Mouse (Mus musculus) forebrain, embryonic 13.5 days (tissue): ENCODE measurements around the gene Me1. TPM values are rescaled to one million over a fixed set of nuclear protein-coding genes. Genes with fewer than 3 reads are reported as not detected.

ENCODE experiments used
- ATAC-seq: fragments of 200-750 bp; cut with Nextera tagmentation; 2 replicates; pipeline ENCODE4 v1.8.0; 2017
- H3K27ac ChIP-seq: fragments of 300-500 bp; sonication (generic); 2 replicates; pipeline ENCODE4 v1.5.1; 2015; ENCODE audit warnings: inconsistent platforms, mild to moderate bottlenecking, moderate library complexity
- H3K27me3 ChIP-seq: fragments of 300-500 bp; sonication (generic); 2 replicates; pipeline ENCODE4 v1.6.1; 2015; ENCODE audit warnings: mild to moderate bottlenecking, inconsistent platforms
- H3K36me3 ChIP-seq: fragments of 300-500 bp; sonication (generic); 2 replicates; pipeline ENCODE4 v1.6.1; 2015; ENCODE audit warnings: mild to moderate bottlenecking, inconsistent platforms; ENCODE audit not compliant: poor library complexity, severe bottlenecking
- H3K4me1 ChIP-seq: fragments of 300-500 bp; sonication (generic); 2 replicates; pipeline ENCODE4 v1.6.1; 2015; ENCODE audit warnings: inconsistent platforms
- H3K4me2 ChIP-seq: fragments of 300-500 bp; sonication (generic); 2 replicates; pipeline ENCODE4 v1.6.1; 2015; ENCODE audit warnings: inconsistent platforms, mild to moderate bottlenecking, moderate library complexity
- H3K4me3 ChIP-seq: fragments of 300-500 bp; sonication (generic); 2 replicates; pipeline ENCODE4 v1.5.1; 2015; ENCODE audit warnings: mild to moderate bottlenecking, inconsistent platforms
- H3K9ac ChIP-seq: fragments of 300-500 bp; sonication (generic); 2 replicates; pipeline ENCODE4 v1.6.1; 2015; ENCODE audit warnings: mild to moderate bottlenecking, inconsistent platforms
- H3K9me3 ChIP-seq: fragments of 300-500 bp; sonication (generic); replicated peaks from 2 replicates; pipeline ENCODE4 v1.6.1; 2016; ENCODE audit warnings: inconsistent platforms
- WGBS: fragments of 180-500 bp; shearing (Covaris S2); methylation state at CpG from one replicate; pipeline ENCODE4 v1.1.7; 2015; 5-methylcytosine and 5-hydroxymethylcytosine counted together
- polyA plus RNA-seq: library from polyadenylated mRNA; unstranded; fragments of >200 nt; fragmentation: Nextera tagmentation; extraction: Ambion mirVana; gene quantifications from 2 replicates; pipeline ENCODE4 v1.2.1, GENCODE M21; 2015

The Me1 gene
- polyA plus RNA-seq, 1 experiment from 2014 or later = 9.5 TPM

DNA sequence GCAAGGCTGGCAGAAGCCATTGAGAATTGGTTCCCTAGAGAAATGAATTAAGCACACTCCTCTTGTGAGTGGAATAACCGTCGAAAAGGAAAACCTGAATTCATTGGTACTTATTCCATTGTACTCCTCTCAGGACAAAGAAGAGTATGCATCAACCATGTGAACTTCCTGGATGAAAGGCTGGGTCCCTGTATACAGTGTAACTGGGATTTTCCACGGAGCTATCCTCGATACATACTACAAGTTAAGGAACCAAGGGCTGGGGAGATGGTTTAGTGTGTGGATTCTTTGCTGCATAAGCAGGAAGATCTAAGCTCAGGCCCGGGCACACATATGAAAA lies 30.6 kb upstream of the Me1 start:
- ATAC-seq = peak; percentile 61
- Histone ChIP-seq H3K4me1 (peaks cover 10% of the 10 kb centered on the region), H3K27ac (peak overlapping the region; percentile 68; the same call in 1 of the 2 replicates), H3K4me2 (peak overlapping the region; percentile 3; the same call in 1 of the 2 replicates), H3K9ac (no peak overlapping the region), H3K4me3 (no peak overlapping the region), H3K9me3 (no peaks in the 10 kb centered on the region), H3K27me3 (no peaks in the 10 kb centered on the region), H3K36me3 (no peaks in the 10 kb centered on the region)
- 65% methylated on average over 5 of the region's 5 CpGs for WGBS

DNA sequence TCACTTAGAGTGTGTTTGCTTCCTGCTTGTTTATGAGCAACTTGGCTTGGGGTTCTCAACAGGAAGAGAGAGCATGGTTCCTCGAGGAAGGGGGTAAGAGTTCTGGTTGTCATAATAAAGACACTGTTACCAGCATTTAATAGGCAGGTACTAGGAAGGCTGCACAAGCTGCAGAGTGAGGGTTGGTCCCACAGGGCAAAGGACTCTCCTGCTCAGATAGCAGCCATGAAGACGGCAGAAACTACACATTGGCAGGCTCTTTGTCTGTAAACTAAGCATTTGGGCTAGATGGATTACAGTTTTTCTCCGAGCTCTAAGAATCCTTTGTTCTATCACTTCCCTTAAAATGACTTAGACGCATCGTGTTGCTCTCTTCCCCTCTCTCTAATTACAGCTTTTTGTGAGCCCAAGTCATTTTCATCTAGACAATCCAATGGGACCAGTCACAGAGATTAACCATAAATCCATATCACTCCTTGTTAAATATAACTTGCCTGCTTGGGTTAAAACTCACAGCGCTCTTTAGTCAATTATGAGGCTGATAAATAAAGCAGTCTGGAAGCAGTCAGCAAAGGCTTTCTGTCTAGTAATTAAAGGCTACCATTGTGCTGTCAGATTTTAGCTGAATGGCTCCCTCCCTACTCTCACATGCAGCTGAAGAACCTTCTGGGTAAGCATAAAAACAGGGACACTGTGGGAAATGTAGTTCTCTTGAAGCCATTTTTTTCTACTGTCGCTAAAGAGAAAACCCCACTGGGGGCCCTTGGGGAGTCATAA lies 30.0 kb upstream of the Me1 start:
- Histone ChIP-seq H3K27me3 (no peaks in the 10 kb centered on the region), H3K27ac (peak overlapping the region; percentile 68), H3K4me2 (peak overlapping the region; percentile 3; the same call in 1 of the 2 replicates), H3K9ac (no peak overlapping the region), H3K4me3 (no peak overlapping the region), H3K4me1 (peaks cover 10% of the 10 kb centered on the region), H3K36me3 (no peaks in the 10 kb centered on the region), H3K9me3 (no peaks in the 10 kb centered on the region)
- ATAC-seq = peak; percentile 89
- 17% methylated on average over 7 of the region's 7 CpGs for WGBS

DNA sequence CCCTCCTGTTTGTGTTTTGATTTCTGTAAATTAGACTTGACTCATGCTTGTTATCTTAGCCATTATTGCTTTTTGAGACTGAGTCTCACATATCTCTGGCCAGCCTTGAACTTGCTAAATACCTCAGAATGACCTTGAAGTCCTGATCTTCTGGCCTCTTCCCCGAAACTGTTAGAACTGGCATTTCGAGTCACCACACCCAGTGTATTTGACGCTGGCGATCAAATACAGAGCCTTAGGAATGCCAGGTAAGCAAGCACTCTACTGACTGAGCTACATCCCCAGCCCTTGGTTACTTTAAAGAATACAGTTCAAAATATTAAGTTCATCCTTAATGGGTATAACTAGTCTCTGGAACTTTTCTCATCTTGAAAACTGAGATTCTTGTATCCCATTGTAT lies 29.3 kb upstream of the Me1 start:
- no peak overlapping the region for H3K4me2 ChIP-seq
- 0 out of 2 replicates have a peak, but pooled peaks have one; percentile 3 for ATAC-seq
- no peaks in the 10 kb centered on the region for H3K36me3 ChIP-seq
- no peaks in the 10 kb centered on the region for H3K27me3 ChIP-seq
- WGBS = 93% methylated on average over 4 of the region's 4 CpGs
- H3K4me3 ChIP-seq = no peak overlapping the region
- no peaks in the 10 kb centered on the region for H3K9me3 ChIP-seq
- peak overlapping the region; percentile 68; the same call in 1 of the 2 replicates for H3K27ac ChIP-seq
- H3K4me1 ChIP-seq = peaks cover 10% of the 10 kb centered on the region
- no peak overlapping the region for H3K9ac ChIP-seq

DNA sequence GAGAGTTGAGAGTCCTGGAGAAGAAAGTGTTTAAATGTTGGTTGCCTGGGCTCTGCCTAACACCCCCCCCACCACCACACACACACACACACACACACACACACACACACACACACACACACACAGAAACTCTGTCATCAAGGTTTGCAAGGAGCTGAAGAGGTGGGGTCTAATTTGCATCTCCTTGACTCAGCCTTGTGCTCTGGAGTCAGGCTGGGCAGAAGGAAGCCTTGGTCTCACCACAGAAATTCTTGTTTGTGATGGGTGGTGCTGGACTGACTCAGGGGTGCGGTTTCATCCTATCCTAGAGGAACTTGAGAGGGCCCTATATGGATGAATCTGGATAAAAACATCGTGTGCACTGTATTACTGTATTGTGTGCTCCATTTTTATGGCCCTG lies 25.0 kb upstream of the Me1 start:
- Histone ChIP-seq H3K9ac (no peak overlapping the region), H3K9me3 (no peaks in the 10 kb centered on the region), H3K4me3 (no peak overlapping the region), H3K27me3 (no peaks in the 10 kb centered on the region), H3K4me1 (peaks cover under 1% of the 10 kb centered on the region; the same call in 1 of the 2 replicates), H3K27ac (no peak overlapping the region), H3K36me3 (no peaks in the 10 kb centered on the region), H3K4me2 (no peak overlapping the region)
- ATAC-seq = no peak
- 83% methylated on average over 2 of the region's 2 CpGs for WGBS

DNA sequence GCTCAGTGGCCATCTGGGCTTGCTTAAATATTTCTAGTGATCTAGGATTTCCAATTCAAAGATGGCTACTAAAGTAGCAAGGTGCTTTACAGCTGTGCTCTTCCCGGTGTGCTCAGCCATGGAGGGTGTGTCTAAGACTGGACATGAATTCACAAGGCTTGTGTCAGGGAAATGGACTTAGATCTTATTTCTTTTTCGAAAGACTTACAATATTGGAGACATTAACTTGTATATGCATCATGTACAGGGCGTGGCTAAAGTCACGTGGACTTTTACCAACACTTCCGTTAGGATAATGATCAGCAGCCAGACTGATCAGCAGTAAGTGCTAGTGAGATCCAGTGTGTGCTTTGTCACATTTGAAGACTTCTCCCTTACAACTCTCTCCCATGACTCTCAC lies 24.5 kb upstream of the Me1 start:
- no peak overlapping the region for H3K4me2 ChIP-seq
- no peaks in the 10 kb centered on the region for H3K36me3 ChIP-seq
- no peak overlapping the region for H3K27ac ChIP-seq
- WGBS = 90% methylated on average over 5 of the region's 5 CpGs
- no peak overlapping the region for H3K9ac ChIP-seq
- ATAC-seq = no peak
- no peak overlapping the region for H3K4me3 ChIP-seq
- no peaks in the 10 kb centered on the region for H3K9me3 ChIP-seq
- no peaks in the 10 kb centered on the region for H3K27me3 ChIP-seq
- no peaks in the 10 kb centered on the region for H3K4me1 ChIP-seq

DNA sequence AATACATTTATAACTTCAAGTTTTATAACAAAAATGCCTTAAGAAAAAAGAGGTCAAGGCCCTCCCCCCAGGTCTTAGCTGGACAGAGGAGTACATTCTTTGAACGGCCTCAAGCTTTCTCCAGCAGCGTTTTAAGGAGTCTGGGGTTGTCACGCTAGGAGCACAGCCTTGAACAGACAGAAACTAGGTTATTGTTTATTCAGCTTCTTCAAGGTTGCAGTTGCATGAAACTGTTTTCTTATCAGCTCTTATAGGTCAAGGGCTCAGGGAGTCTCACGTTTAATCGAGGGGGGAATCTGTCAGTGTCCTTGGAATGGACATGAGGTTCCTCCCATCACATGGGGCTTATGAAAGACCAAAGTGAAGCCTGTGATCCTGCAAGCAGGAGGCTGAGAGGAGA lies 21.4 kb upstream of the Me1 start:
- Histone ChIP-seq H3K36me3 (no peaks in the 10 kb centered on the region), H3K27me3 (no peaks in the 10 kb centered on the region), H3K9ac (no peak overlapping the region), H3K4me3 (no peak overlapping the region), H3K4me1 (no peaks in the 10 kb centered on the region), H3K27ac (no peak overlapping the region), H3K9me3 (no peaks in the 10 kb centered on the region), H3K4me2 (no peak overlapping the region)
- no peak for ATAC-seq
- WGBS = 77% methylated on average over 5 of the region's 5 CpGs

DNA sequence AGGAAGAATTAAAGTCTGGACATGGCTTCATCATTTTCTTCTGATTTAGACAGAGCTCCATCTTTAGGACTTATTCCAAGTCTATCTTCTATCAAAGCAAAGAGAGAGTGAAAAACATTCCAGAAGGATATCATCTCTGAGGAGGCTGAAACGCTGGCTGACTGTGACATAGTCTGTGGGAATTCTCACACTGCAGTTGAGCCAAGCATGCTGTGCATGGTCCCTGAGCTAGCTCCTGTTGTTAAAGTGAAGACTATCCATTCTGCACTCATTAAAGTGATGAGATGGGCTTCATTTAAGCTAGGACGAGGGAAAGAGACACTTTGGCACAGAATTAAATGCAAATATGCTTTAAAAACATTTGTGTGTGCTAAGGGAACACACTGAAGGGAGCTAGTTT lies 20.8 kb upstream of the Me1 start:
- Histone ChIP-seq H3K4me3 (no peak overlapping the region), H3K27me3 (no peaks in the 10 kb centered on the region), H3K9ac (no peak overlapping the region), H3K9me3 (no peaks in the 10 kb centered on the region), H3K27ac (no peak overlapping the region), H3K4me2 (no peak overlapping the region), H3K36me3 (no peaks in the 10 kb centered on the region), H3K4me1 (no peaks in the 10 kb centered on the region)
- WGBS = 61% methylated on average over 2 of the region's 2 CpGs
- ATAC-seq = no peak

DNA sequence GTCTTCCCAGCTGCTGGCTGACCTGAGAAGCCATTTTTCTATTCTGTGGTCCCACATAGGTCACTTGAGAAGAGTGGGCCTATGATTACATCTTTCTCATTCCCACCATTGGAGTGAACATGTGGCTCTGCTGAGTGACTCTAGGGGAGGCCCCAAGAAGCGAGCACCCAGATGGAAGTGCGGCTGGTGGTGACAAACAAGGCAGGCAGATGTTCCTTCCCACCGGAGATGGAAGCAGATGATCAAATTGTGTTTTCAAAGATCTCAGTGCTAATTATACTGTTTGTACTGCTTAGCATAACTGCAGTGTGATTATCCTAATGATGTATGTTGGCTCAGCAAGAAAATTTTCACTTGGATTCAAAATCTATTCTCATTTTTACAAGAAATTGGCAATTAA lies 18.3 kb upstream of the Me1 start:
- no peaks in the 10 kb centered on the region for H3K27me3 ChIP-seq
- no peak overlapping the region for H3K4me3 ChIP-seq
- peak; percentile 79 for ATAC-seq
- no peak overlapping the region for H3K27ac ChIP-seq
- no peaks in the 10 kb centered on the region for H3K4me1 ChIP-seq
- 67% methylated on average over 3 of the region's 3 CpGs for WGBS
- H3K9ac ChIP-seq = no peak overlapping the region
- H3K36me3 ChIP-seq = no peaks in the 10 kb centered on the region
- H3K9me3 ChIP-seq = no peaks in the 10 kb centered on the region
- H3K4me2 ChIP-seq = no peak overlapping the region

DNA sequence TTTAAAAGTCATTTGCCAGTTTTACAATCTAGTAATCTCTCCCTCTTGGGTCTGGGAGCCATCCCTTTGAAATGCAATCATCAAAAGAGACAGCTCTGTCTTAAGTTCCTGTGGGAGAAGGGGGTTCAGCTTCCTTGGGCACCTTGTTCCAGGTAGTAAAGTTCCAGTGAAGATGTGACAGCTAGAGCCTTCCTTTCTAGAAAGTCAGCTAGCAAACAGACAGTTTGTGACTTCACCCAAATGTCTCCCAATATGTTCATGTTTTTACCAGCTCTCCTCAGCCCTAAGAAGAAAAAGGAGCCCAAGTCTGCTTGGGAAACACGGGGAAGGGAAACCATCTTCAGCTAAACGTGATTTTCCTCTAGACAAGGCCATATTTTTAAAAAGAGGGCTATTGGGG lies 16.9 kb upstream of the Me1 start:
- Histone ChIP-seq H3K4me3 (no peak overlapping the region), H3K4me1 (no peaks in the 10 kb centered on the region), H3K9ac (no peak overlapping the region), H3K27ac (no peak overlapping the region), H3K4me2 (no peak overlapping the region), H3K36me3 (no peaks in the 10 kb centered on the region), H3K9me3 (no peaks in the 10 kb centered on the region), H3K27me3 (no peaks in the 10 kb centered on the region)
- 73% methylated on average over 2 of the region's 2 CpGs for WGBS
- ATAC-seq = no peak

DNA sequence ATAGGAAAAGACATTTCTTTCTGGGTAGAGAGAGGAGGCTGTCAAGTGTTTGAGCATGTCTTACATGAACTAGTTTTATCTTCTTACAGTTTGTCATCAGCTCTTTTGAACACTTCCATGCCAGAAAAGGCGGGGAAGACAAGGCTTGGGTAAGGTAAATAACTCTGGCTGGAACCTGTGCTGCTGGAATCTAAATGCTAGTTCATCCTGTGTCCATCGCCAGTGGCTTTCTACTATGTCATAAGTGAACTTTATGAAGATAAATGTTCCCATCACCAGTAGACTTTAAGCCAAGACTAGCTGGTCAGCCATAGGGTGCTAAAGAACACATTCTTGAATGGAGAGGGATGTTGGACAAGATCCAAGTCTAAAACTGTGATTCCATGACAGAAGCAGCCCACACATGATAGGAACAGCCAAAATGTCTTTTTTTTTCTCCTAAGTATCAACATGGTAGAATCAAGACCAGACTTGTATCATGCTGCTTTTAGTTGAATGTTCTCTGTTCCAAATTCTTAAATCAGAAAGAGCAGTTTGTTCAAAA lies 14.4 kb upstream of the Me1 start:
- Histone ChIP-seq H3K36me3 (no peaks in the 10 kb centered on the region), H3K27me3 (no peaks in the 10 kb centered on the region), H3K9ac (no peak overlapping the region), H3K9me3 (no peaks in the 10 kb centered on the region), H3K4me2 (no peak overlapping the region), H3K4me3 (no peak overlapping the region), H3K4me1 (no peaks in the 10 kb centered on the region), H3K27ac (no peak overlapping the region)
- ATAC-seq = no peak
- WGBS = 89% methylated on average over 2 of the region's 2 CpGs

DNA sequence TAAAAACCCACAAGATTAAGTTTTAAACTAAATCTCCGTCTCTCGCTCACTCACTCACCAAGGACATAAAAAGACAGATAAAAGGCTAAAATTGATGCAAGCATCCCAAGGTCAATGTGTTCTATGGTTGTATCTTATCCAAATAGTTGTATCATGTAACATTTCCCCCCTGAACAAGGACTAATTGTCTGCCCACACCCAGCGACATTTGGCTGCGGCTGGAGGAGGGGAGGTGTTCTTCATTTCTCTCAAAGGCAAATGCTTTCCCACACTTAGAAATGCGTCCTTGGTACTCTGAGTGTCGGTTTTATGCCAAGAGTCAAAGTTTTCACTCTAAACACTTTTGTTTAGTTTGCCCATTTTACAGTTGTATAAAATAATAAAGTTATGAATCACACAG lies 13.2 kb upstream of the Me1 start:
- H3K9ac ChIP-seq = no peak overlapping the region
- H3K4me3 ChIP-seq = no peak overlapping the region
- H3K9me3 ChIP-seq = no peaks in the 10 kb centered on the region
- H3K36me3 ChIP-seq = no peaks in the 10 kb centered on the region
- H3K27ac ChIP-seq = no peak overlapping the region
- 80% methylated on average over 6 of the region's 6 CpGs for WGBS
- no peaks in the 10 kb centered on the region for H3K27me3 ChIP-seq
- no peak overlapping the region for H3K4me2 ChIP-seq
- no peaks in the 10 kb centered on the region for H3K4me1 ChIP-seq
- ATAC-seq = no peak

DNA sequence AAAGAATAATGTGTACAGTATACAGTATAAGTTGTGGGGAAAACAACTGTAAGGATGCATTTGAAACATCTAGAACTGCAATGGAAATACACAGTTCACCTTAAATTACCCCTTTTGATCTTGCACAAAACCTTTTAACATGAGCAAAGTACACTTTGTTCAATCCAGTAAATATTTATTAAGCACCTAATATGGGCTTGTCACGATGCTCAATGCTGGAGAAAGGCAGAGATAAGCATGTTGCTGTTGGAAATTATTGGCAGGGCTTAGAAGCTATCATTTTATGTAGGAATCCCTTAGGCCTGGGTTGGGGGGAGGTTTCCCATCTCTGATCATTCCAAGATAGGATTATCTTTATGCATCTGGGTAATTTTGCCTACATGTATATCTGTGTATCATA lies 11.7 kb upstream of the Me1 start:
- no peaks in the 10 kb centered on the region for H3K36me3 ChIP-seq
- H3K27ac ChIP-seq = no peak overlapping the region
- no peak for ATAC-seq
- no peaks in the 10 kb centered on the region for H3K27me3 ChIP-seq
- no peak overlapping the region for H3K4me2 ChIP-seq
- H3K4me3 ChIP-seq = no peak overlapping the region
- no peak overlapping the region for H3K9ac ChIP-seq
- no peaks in the 10 kb centered on the region for H3K9me3 ChIP-seq
- H3K4me1 ChIP-seq = no peaks in the 10 kb centered on the region
- 77% methylated on average over 1 of the region's 1 CpGs for WGBS

DNA sequence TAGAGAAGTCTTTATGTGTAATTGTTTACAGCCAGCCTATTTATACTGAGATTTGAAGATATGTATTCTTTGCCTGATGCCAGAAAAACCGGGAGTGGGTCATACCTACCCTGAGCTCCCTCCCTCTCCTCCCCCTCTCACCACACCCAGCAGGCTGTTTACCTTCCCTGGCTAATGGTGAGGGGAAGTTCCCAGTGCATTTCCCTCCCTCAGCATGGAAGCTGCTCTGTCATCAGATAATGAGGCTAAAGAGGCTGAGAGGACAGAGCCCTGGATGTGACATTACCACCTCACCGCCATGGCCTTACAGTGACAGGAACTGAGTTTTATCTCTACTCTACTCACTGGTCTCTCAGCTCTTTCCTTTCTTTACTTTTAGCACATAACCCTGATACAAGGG lies 6.1 kb upstream of the Me1 start:
- 28% methylated on average over 2 of the region's 2 CpGs for WGBS
- H3K4me2 ChIP-seq = no peak overlapping the region
- no peaks in the 10 kb centered on the region for H3K9me3 ChIP-seq
- no peaks in the 10 kb centered on the region for H3K27me3 ChIP-seq
- no peak for ATAC-seq
- H3K9ac ChIP-seq = no peak overlapping the region
- no peak overlapping the region for H3K27ac ChIP-seq
- no peaks in the 10 kb centered on the region for H3K4me1 ChIP-seq
- no peak overlapping the region for H3K4me3 ChIP-seq
- no peaks in the 10 kb centered on the region for H3K36me3 ChIP-seq
